Mouse (Mus musculus) MEL (cell line): ENCODE measurements around the gene Tagap. TPM values are rescaled to one million over a fixed set of nuclear protein-coding genes. Genes with fewer than 3 reads are reported as not detected.

ENCODE experiments used
- DNase-seq: peaks from one replicate; pipeline ENCODE4 v3.0.0; 2011; ENCODE audit warnings: low read depth, low spot score
- H3K27ac ChIP-seq: 2 replicates; pipeline ENCODE4 v1.5.1; 2012; ENCODE audit warnings: low read depth, mild to moderate bottlenecking, control low read depth, low read length, moderate library complexity; ENCODE audit not compliant: control insufficient read depth
- H3K27me3 ChIP-seq, 2 experiments: fragments of 150-350 bp in 1 of 2; sonication (generic) in 1 of 2; 2 replicates each; pipeline ENCODE4 v1.6.1; 2012; ENCODE audit warnings: low read length in 2 of 2, mild to moderate bottlenecking in 2 of 2, improper control_type of control experiment in 1 of 2, moderate library complexity in 1 of 2; ENCODE audit not compliant: insufficient read depth in 2 of 2, control insufficient read depth in 1 of 2
- H3K36me3 ChIP-seq, 2 experiments: 2 replicates each; pipeline ENCODE4 v1.6.1; 2012 to 2014; ENCODE audit warnings: low read length in 2 of 2, improper control_type of control experiment in 1 of 2, inconsistent platforms in 1 of 2, mild to moderate bottlenecking in 1 of 2; ENCODE audit not compliant: insufficient read depth in 2 of 2, control insufficient read depth in 1 of 2
- H3K4me1 ChIP-seq, 2 experiments: fragments of 150-350 bp in 1 of 2; sonication (generic) in 1 of 2; 2 replicates each; pipeline ENCODE4 v1.6.1; 2012; ENCODE audit warnings: low read length in 2 of 2, improper control_type of control experiment in 1 of 2, mild to moderate bottlenecking in 1 of 2; ENCODE audit not compliant: insufficient read depth in 2 of 2, control insufficient read depth in 1 of 2
- H3K4me3 ChIP-seq, 2 experiments: fragments of 150-350 bp in 1 of 2; sonication (generic) in 1 of 2; 2 replicates each; pipeline ENCODE4 v1.5.1; 2012; ENCODE audit warnings: low read depth in 2 of 2, low read length in 2 of 2, mild to moderate bottlenecking in 2 of 2, moderate library complexity in 2 of 2, control low read depth in 1 of 2, improper control_type of control experiment in 1 of 2; ENCODE audit not compliant: control insufficient read depth in 1 of 2, insufficient read depth in 1 of 2
- H3K79me2 ChIP-seq: 2 replicates; pipeline ENCODE4 v1.6.1; 2012; ENCODE audit warnings: mild to moderate bottlenecking, low read length, moderate library complexity; ENCODE audit not compliant: control insufficient read depth, poor library complexity, insufficient read depth
- H3K9ac ChIP-seq: 2 replicates; pipeline ENCODE4 v1.6.1; 2012; ENCODE audit warnings: low read depth, mild to moderate bottlenecking, control low read depth, low read length, moderate library complexity; ENCODE audit not compliant: control insufficient read depth, poor library complexity, severe bottlenecking
- H3K9me3 ChIP-seq: fragments of 150-350 bp; sonication (generic); replicated peaks from 2 replicates; pipeline ENCODE4 v1.6.1; 2012; ENCODE audit warnings: mild to moderate bottlenecking, low read length, improper control_type of control experiment, moderate library complexity; ENCODE audit not compliant: insufficient read depth
- BHLHE40 ChIP-seq: IDR thresholded peaks from 2 replicates; pipeline ENCODE4 v1.6.1; 2012; ENCODE audit warnings: low read depth, mild to moderate bottlenecking, inconsistent platforms, low read length, improper control_type of control experiment, borderline replicate concordance
- CHD1 ChIP-seq: IDR thresholded peaks from 2 replicates; pipeline ENCODE4 v1.6.1; 2012; ENCODE audit warnings: low read depth, mild to moderate bottlenecking, inconsistent platforms, low read length, improper control_type of control experiment
- CHD2 ChIP-seq: IDR thresholded peaks from 2 replicates; pipeline ENCODE4 v1.6.1; 2011; ENCODE audit warnings: low read length, improper control_type of control experiment
- CTCF ChIP-seq, 3 experiments: IDR thresholded peaks in 2 of 3; conservative IDR thresholded peaks in 1 of 3; 2 replicates each; pipeline ENCODE4 v1.5.1; 2011 to 2012; ENCODE audit warnings: low read length in 3 of 3, low read depth in 2 of 3, mild to moderate bottlenecking in 2 of 3, improper control_type of control experiment in 1 of 3, inconsistent platforms in 1 of 3, mixed read lengths in 1 of 3, moderate library complexity in 1 of 3; ENCODE audit not compliant: control insufficient read depth in 1 of 3, insufficient read depth in 1 of 3, poor library complexity in 1 of 3, severe bottlenecking in 1 of 3
- E2F4 ChIP-seq: IDR thresholded peaks from 2 replicates; pipeline ENCODE4 v1.6.1; 2011; ENCODE audit warnings: low read depth, low read length, improper control_type of control experiment, borderline replicate concordance
- GABPA ChIP-seq: IDR thresholded peaks from 2 replicates; pipeline ENCODE4 v1.6.1; 2012; ENCODE audit warnings: low read depth, mild to moderate bottlenecking, inconsistent platforms, low read length, improper control_type of control experiment, moderate library complexity
- HCFC1 ChIP-seq: IDR thresholded peaks from 2 replicates; pipeline ENCODE4 v1.6.1; 2012; ENCODE audit warnings: low read depth, mild to moderate bottlenecking, inconsistent platforms, low read length, improper control_type of control experiment, moderate library complexity
- JUND ChIP-seq: IDR thresholded peaks from 2 replicates; pipeline ENCODE4 v1.6.1; 2011; ENCODE audit warnings: low read depth, mild to moderate bottlenecking, improper control_type of control experiment, low read length
- KAT2A ChIP-seq: conservative IDR thresholded peaks from 2 replicates; pipeline ENCODE4 v1.6.1; 2012; ENCODE audit warnings: low read depth, low read length, improper control_type of control experiment, inconsistent platforms
- MAFK ChIP-seq: IDR thresholded peaks from 2 replicates; pipeline ENCODE4 v1.6.1; 2011; ENCODE audit warnings: low read depth, mild to moderate bottlenecking, low read length, improper control_type of control experiment, borderline replicate concordance
- MAX ChIP-seq: IDR thresholded peaks from 2 replicates; pipeline ENCODE4 v1.6.1; 2011; ENCODE audit warnings: low read length, improper control_type of control experiment
- MYB ChIP-seq: IDR thresholded peaks from 2 replicates; pipeline ENCODE4 v1.6.1; 2011; ENCODE audit warnings: mild to moderate bottlenecking, low read depth, low read length, improper control_type of control experiment
- NRF1 ChIP-seq: IDR thresholded peaks from 2 replicates; pipeline ENCODE4 v1.6.1; 2014; ENCODE audit warnings: low read depth, mild to moderate bottlenecking, inconsistent platforms, low read length, improper control_type of control experiment, moderate library complexity; ENCODE audit not compliant: poor library complexity, insufficient read depth, severe bottlenecking
- POLR2AphosphoS5 ChIP-seq: IDR thresholded peaks from 2 replicates; pipeline ENCODE4 v1.6.1; 2012; ENCODE audit warnings: low read depth, borderline replicate concordance, mild to moderate bottlenecking, inconsistent platforms, low read length, moderate library complexity, mixed read lengths
- RAD21 ChIP-seq: IDR thresholded peaks from 2 replicates; pipeline ENCODE4 v1.6.1; 2011; ENCODE audit warnings: mild to moderate bottlenecking, low read depth, low read length, improper control_type of control experiment
- SMC3 ChIP-seq: IDR thresholded peaks from 2 replicates; pipeline ENCODE4 v1.6.1; 2011; ENCODE audit warnings: low read depth, low read length, improper control_type of control experiment
- UBTF ChIP-seq: IDR thresholded peaks from 2 replicates; pipeline ENCODE4 v1.6.1; 2012; ENCODE audit warnings: low read depth, mild to moderate bottlenecking, inconsistent platforms, low read length, improper control_type of control experiment, moderate library complexity, borderline replicate concordance; ENCODE audit not compliant: insufficient read depth
- USF1 ChIP-seq: IDR thresholded peaks from 2 replicates; pipeline ENCODE4 v1.6.1; 2014; ENCODE audit warnings: low read depth, mild to moderate bottlenecking, inconsistent platforms, low read length, improper control_type of control experiment, moderate library complexity
- USF2 ChIP-seq, 2 experiments: IDR thresholded peaks; 2 replicates each; pipeline ENCODE4 v1.6.1; 2011 to 2012; ENCODE audit warnings: improper control_type of control experiment in 2 of 2, low read length in 2 of 2, borderline replicate concordance in 1 of 2, inconsistent platforms in 1 of 2, low read depth in 1 of 2, mild to moderate bottlenecking in 1 of 2; ENCODE audit not compliant: insufficient read depth in 1 of 2
- ZMIZ1 ChIP-seq: IDR thresholded peaks from 2 replicates; pipeline ENCODE4 v1.6.1; 2012; ENCODE audit warnings: low read depth, mild to moderate bottlenecking, inconsistent platforms, low read length, improper control_type of control experiment, moderate library complexity
- ZNF384 ChIP-seq: IDR thresholded peaks from 2 replicates; pipeline ENCODE4 v1.6.1; 2012; ENCODE audit warnings: low read depth, mild to moderate bottlenecking, inconsistent platforms, low read length, improper control_type of control experiment
- polyA plus RNA-seq, 2 experiments: library from polyadenylated mRNA; stranded (reverse) in 1 of 2; unstranded in 1 of 2; fragments of >175 nt in 1 of 2; fragments of >200 nt in 1 of 2; gene quantifications; 2 replicates each; pipeline versions ENCODE4 v1.2.1 to v1.2.4; 2012; ENCODE audit warnings: low replicate concordance in 2 of 2, low read depth in 1 of 2; ENCODE audit not compliant: insufficient read length in 2 of 2, insufficient read depth in 1 of 2, missing spikeins in 1 of 2
- total RNA-seq: library from RNA; depleted of rRNA; stranded (reverse); fragments of 300-350 nt; gene quantifications from 2 replicates; pipeline ENCODE4 v1.2.3, GENCODE M21; 2012

Tagap gene
- total and polyA plus RNA-seq, 3 experiments, result 4.3 to 4.5 TPM; not detected in 1

DNA sequence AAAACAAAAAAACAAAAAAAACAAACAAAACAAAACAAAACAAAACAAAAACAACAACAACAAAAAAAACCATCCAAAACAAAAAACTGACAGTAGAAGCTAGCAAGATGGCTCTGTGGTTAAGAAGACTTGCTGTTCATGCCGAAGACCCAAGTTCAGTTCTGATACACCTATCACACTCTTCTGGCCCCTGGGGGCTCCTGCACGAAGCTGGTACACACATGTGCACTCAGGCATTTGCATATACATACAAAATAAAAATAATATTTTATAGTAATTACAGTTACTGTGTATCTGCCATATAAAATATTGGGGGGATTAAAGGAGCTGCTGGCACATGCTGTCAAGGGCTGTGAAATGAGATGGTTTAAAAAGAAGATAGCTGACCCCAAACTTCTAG is 24.3 kb upstream of the Tagap start:
- H3K27me3 ChIP-seq, result peaks cover 1 to 4% of the 10 kb centered on the region in 2 experiments; a peak in 3 of 4 replicates
- H3K4me1 ChIP-seq, result peaks cover 0 to 3% of the 10 kb centered on the region in 2 experiments; a peak in 1 of 4 replicates
- H3K4me3 ChIP-seq, result no peak overlapping the region
- no peaks in the 10 kb centered on the region for H3K9me3 ChIP-seq
- H3K9ac ChIP-seq, result no peak overlapping the region
- no peak for DNase-seq
- no peaks in the 10 kb centered on the region for H3K79me2 ChIP-seq
- TF ChIP-seq RAD21 (no peak), HCFC1 (no peak), CHD2 (no peak), UBTF (no peak), GABPA (no peak), ZMIZ1 (no peak)
- H3K27ac ChIP-seq, result no peak overlapping the region
- no peaks in the 10 kb centered on the region for H3K36me3 ChIP-seq

DNA sequence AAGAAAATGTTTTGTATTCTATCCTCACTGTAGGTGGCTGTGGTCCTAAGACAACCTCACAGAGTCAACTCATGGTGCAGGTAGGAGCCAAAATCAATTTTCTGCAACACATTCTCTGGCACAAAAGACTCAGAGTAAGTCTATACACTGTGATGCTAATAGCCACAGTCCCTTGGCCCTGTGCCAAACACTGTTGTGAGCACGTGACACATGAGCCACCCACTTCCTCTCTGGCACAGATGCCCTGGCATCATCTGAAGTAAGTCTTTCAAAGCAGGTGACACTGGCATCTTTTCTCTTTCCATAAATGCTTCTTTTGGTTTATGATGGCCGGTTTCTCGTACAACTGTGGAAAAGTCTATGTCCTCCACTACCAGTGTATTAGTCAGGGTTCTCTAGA is 23.4 kb upstream of the Tagap start:
- peak; percentile 27 for DNase-seq
- no peaks in the 10 kb centered on the region for H3K36me3 ChIP-seq
- H3K27ac ChIP-seq, result no peak overlapping the region
- H3K27me3 ChIP-seq, result peaks cover 1 to 4% of the 10 kb centered on the region in 2 experiments; a peak in 3 of 4 replicates
- no peaks in the 10 kb centered on the region for H3K79me2 ChIP-seq
- H3K4me3 ChIP-seq, result no peak overlapping the region
- no peak for TF ChIP-seq CHD1
- TF ChIP-seq BHLHE40, result peak; percentile 22; the same call in 1 of the 2 replicates
- TF ChIP-seq USF1, result peak; percentile 74
- TF ChIP-seq MAX, result 0 out of 2 replicates have a peak, but pooled peaks have one; percentile 19
- TF ChIP-seq E2F4, result no peak
- no peaks in the 10 kb centered on the region for H3K4me1 ChIP-seq
- H3K9me3 ChIP-seq, result no peaks in the 10 kb centered on the region
- H3K9ac ChIP-seq, result no peak overlapping the region

GRCm38 (mm10) chr17:7904992-7905391 is 20.8 kb upstream of the Tagap start:
- H3K9ac ChIP-seq, result no peak overlapping the region
- no peak for TF ChIP-seq SMC3
- no peak for TF ChIP-seq E2F4
- TF ChIP-seq CTCF (IDR thresholded peaks at IDR 0.05 in 2 of 3, conservative IDR thresholded peaks at IDR 0.05 in 1 of 3; ENCODE audit: control insufficient read depth in 1 of 3, insufficient read depth in 1 of 3, low read depth in 2 of 3, low read length in 3 of 3, poor library complexity in 1 of 3, severe bottlenecking in 1 of 3), result no peak
- no peak for TF ChIP-seq NRF1
- no peak for TF ChIP-seq UBTF
- no peak for TF ChIP-seq CHD2
- no peak for TF ChIP-seq USF2 (IDR thresholded peaks at IDR 0.05; ENCODE audit: borderline replicate concordance in 1 of 2, insufficient read depth in 1 of 2, low read depth in 1 of 2, low read length in 2 of 2)
- TF ChIP-seq POLR2AphosphoS5, result no peak
- TF ChIP-seq MYB, result no peak
- no peak for TF ChIP-seq USF1
- TF ChIP-seq KAT2A, result no peak
- no peak for TF ChIP-seq MAFK
- no peak for TF ChIP-seq ZNF384
- TF ChIP-seq HCFC1, result no peak
- TF ChIP-seq JUND, result no peak

More at GRCm38 (mm10) chr17:7904992-7905391, 20.8 kb upstream of the Tagap start:
- no peak for DNase-seq
- H3K79me2 ChIP-seq, result no peaks in the 10 kb centered on the region
- H3K4me1 ChIP-seq, result no peaks in the 10 kb centered on the region
- no peaks in the 10 kb centered on the region for H3K36me3 ChIP-seq
- no peak overlapping the region for H3K4me3 ChIP-seq
- no peak overlapping the region for H3K27ac ChIP-seq
- peaks cover 0 to 4% of the 10 kb centered on the region in 2 experiments; a peak in 2 of 4 replicates for H3K27me3 ChIP-seq
- no peaks in the 10 kb centered on the region for H3K9me3 ChIP-seq
